Mouse (Mus musculus) testis, adult 10 weeks (tissue): ENCODE data around the gene Haus3. TPM values are rescaled to one million over a fixed set of nuclear protein-coding genes. Genes with fewer than 3 reads are reported as not detected.

Experiments
- polyA plus RNA-seq: library from polyadenylated mRNA; stranded (reverse); fragments of 350-450 nt; fragmentation: Illumina TruSeq; extraction: RNeasy Lipid Tissue Mini Kit (QIAGEN cat#74804); gene quantifications from one replicate; pipeline ENCODE4 v1.2.3, GENCODE M21; 2014; ENCODE audit warnings: low read depth, low replicate concordance

Haus3 gene
- polyA plus RNA-seq: 51.3 TPM

GRCm38 (mm10) chr5:34168950-34169891 lies at the start of gene Haus3, which contains the start of gene Poln:
Gene Haus3 (minus strand): TSS chr5:34169527.
Gene Poln (minus strand): TSS chr5:34169448.

GRCm38 (mm10) chr5:34187601-34188316 lies 18.4 kb upstream of the Haus3 start, which contains the start of gene Mxd4:
Gene Mxd4 (minus strand): TSS chr5:34187720.

Other genes with a start within 250 kb of the Haus3 start
- 6.4 TPM for gene Nelfa, start 233.1 kb downstream of the Haus3 start, polyA plus RNA-seq
- not detected for gene Gm1673, start 186.1 kb downstream of the Haus3 start, polyA plus RNA-seq
- 0.04 TPM for gene Nat8l, start 173.5 kb downstream of the Haus3 start, polyA plus RNA-seq
- 38.5 TPM for gene Poln, start 79 bp downstream of the Haus3 start, polyA plus RNA-seq
- gene Mxd4, start 18.2 kb upstream of the Haus3 start, polyA plus RNA-seq: 6.8 TPM
- 0.25 TPM for gene Zfyve28, start 118.9 kb upstream of the Haus3 start, polyA plus RNA-seq
- gene Cfap99, start 119.1 kb upstream of the Haus3 start, polyA plus RNA-seq: 4.9 TPM
- 371 TPM for gene Rnf4, start 166.8 kb upstream of the Haus3 start, polyA plus RNA-seq
- 58.2 TPM for gene Fam193a, start 200.4 kb upstream of the Haus3 start, polyA plus RNA-seq